In the genomic region with DNA sequence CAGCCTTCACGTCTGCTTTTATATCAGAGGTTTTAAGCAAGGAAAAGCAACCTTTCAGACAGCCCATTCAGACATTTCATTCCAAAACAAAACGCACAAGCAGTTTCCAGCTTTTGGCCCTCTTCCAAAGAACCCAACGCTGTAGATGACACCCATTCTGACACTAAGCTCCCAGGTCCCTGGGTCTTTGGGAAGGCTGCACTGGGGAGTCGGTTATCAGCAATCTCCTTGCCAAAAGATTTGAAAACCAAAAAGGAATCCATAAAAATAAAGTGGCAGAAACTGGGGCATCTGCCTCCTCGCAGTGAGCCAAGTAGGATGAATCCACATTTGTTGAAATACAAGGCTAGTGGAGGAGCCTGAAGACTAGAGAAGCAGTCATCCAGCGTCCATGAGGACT, we compare ENCODE assay signal across 10 mouse cellular contexts. TPM values are rescaled to one million over a fixed set of nuclear protein-coding genes. Genes with fewer than 3 reads are reported as not detected.
DNase-seq lines count a peak whose midpoint lies in the region; ATAC-seq and TF ChIP-seq lines count a peak whose summit lies in the region.
"Had no signal": no experiment of that assay in that cellular context is flagged by ENCODE, and none has a peak within 500 bp of the region (broad histone marks: within the 10 kb centered on the region; RNA-seq: fewer than 3 reads in every experiment).

No protein-coding gene starts in this region.

- H3K27me3 ChIP-seq in cerebellum, adult 2 months (ENCODE audit: control insufficient read depth, insufficient read depth, low read length): no peaks in the 10 kb centered on the region
- H3K27me3 ChIP-seq in kidney, adult 2 months (replicated peaks; ENCODE audit: control insufficient read depth, insufficient read depth, low read length): no peaks in the 10 kb centered on the region
- no peaks in the 10 kb centered on the region for H3K27me3 ChIP-seq in kidney, embryonic 16.5 days (ENCODE audit: insufficient read depth, low read length)
- no peaks in the 10 kb centered on the region for H3K27me3 ChIP-seq in heart, embryonic 13.5 days (replicated peaks)

- no peak overlapping the region for H3K4me2 ChIP-seq in kidney, embryonic 16.5 days (replicated peaks; ENCODE audit: low read depth, low read length)
- H3K4me2 ChIP-seq in heart, embryonic 13.5 days: no peak overlapping the region

- no peaks in the 10 kb centered on the region; the same call in 1 of the 2 replicates for H3K36me3 ChIP-seq in kidney, adult 2 months (ENCODE audit: control insufficient read depth, insufficient read depth, low read length)
- peaks cover 6% of the 10 kb centered on the region for H3K36me3 ChIP-seq in kidney, embryonic 16.5 days (ENCODE audit: insufficient read depth, low read length)
- peaks cover 3% of the 10 kb centered on the region for H3K36me3 ChIP-seq in heart, embryonic 13.5 days

- WGBS in cerebellum, adult 2 months: 19% methylated on average over 6 of the region's 6 CpGs
- 31% methylated on average over 6 of the region's 6 CpGs for WGBS in kidney, adult 2 months
- WGBS in kidney, embryonic 16.5 days: 51% methylated on average over 6 of the region's 6 CpGs
- WGBS in heart, embryonic 13.5 days: 40% methylated on average over 6 of the region's 6 CpGs

- peak; percentile 38 to 47 for DNase-seq in cerebellum, adult 2 months
- DNase-seq in cerebellum, adult 9-11 months: no peak
- no peak for DNase-seq in kidney, adult 2 months
- DNase-seq in MN1 (ENCODE audit: low spot score): peak; percentile 49
- DNase-seq in testis, postnatal 14 days (ENCODE audit: low spot score): no peak
- DNase-seq: gastrocnemius, postnatal 14 days had no signal

- no peak for TF ChIP-seq CTCF in cerebellum, adult 2 months (IDR thresholded peaks at IDR 0.05; ENCODE audit: borderline replicate concordance, insufficient read depth, low read depth, low read length)
- TF ChIP-seq CTCF in kidney, adult 2 months (conservative IDR thresholded peaks at IDR 0.05; ENCODE audit: insufficient read depth, insufficient read length, low read depth, low read length): no peak

- H3K27ac ChIP-seq in cerebellum, adult 2 months (ENCODE audit: insufficient read depth, low read length): peak overlapping the region; percentile 11
- H3K27ac ChIP-seq in kidney, adult 2 months (ENCODE audit: insufficient read depth, low read depth, low read length): peak overlapping the region; percentile 59
- no peak overlapping the region for H3K27ac ChIP-seq in kidney, embryonic 16.5 days (ENCODE audit: low read length)
- peak overlapping the region; percentile 65 for H3K27ac ChIP-seq in heart, embryonic 13.5 days (replicated peaks)

- H3K9ac ChIP-seq in kidney, embryonic 16.5 days (replicated peaks; ENCODE audit: low read length): no peak overlapping the region
- H3K9ac ChIP-seq in heart, embryonic 13.5 days: peak overlapping the region; percentile 40

- TF ChIP-seq POLR2A in cerebellum, adult 2 months (IDR thresholded peaks at IDR 0.05; ENCODE audit: borderline replicate concordance, insufficient read depth, low read length): no peak
- no peak for TF ChIP-seq POLR2A in kidney, adult 2 months (IDR thresholded peaks at IDR 0.05; ENCODE audit: low read depth, low read length)

- peaks cover 14% of the 10 kb centered on the region for H3K4me1 ChIP-seq in cerebellum, adult 2 months (ENCODE audit: control insufficient read depth, insufficient read depth, low read length)
- H3K4me1 ChIP-seq in kidney, adult 2 months (ENCODE audit: control insufficient read depth, insufficient read depth, low read length): peaks cover 27% of the 10 kb centered on the region
- peaks cover 33% of the 10 kb centered on the region for H3K4me1 ChIP-seq in kidney, embryonic 16.5 days (ENCODE audit: insufficient read depth, low read length)
- peaks cover 50% of the 10 kb centered on the region for H3K4me1 ChIP-seq in heart, embryonic 13.5 days

- no peaks in the 10 kb centered on the region for H3K9me3 ChIP-seq in kidney, embryonic 16.5 days (ENCODE audit: low read length)
- H3K9me3 ChIP-seq in heart, embryonic 13.5 days: no peaks in the 10 kb centered on the region

- no peak for ATAC-seq in kidney, embryonic 16.5 days (ENCODE audit: low FRiP score, low TSS enrichment)
- ATAC-seq in heart, embryonic 13.5 days (ENCODE audit: extremely low read depth, insufficient number of reproducible peaks, low FRiP score, low TSS enrichment): no peak
- ATAC-seq in megakaryocyte, adult 5-6 weeks (ENCODE audit: poor library complexity, severe bottlenecking): no peak
- ATAC-seq: inflammation-experienced regulatory T-cells, adult 6 months had no signal

- H3K4me3 ChIP-seq in cerebellum, adult 2 months (replicated peaks; ENCODE audit: insufficient read depth, low read depth, low read length): no peak overlapping the region
- H3K4me3 ChIP-seq in kidney, adult 2 months (ENCODE audit: insufficient read depth, low read depth, low read length): no peak overlapping the region
- H3K4me3 ChIP-seq in kidney, embryonic 16.5 days (ENCODE audit: low read length): no peak overlapping the region
- no peak overlapping the region for H3K4me3 ChIP-seq in heart, embryonic 13.5 days

RNA-seq across cellular contexts. Expression of a gene that starts 41.5 kb away (rescaled TPM):
- 9.6 and 11.4 TPM in 2 replicates for polyA plus RNA-seq in cerebellum, adult 2 months (2012; rRNA removed)
- 33.0 and 36.1 TPM in 2 replicates for polyA plus RNA-seq in kidney, adult 2 months (2012; rRNA removed)
- 18.2 and 22.5 TPM in 2 replicates for polyA plus RNA-seq in kidney, embryonic 16.5 days (2015; fragmentation: Nextera tagmentation; extraction: Ambion mirVana)
- 11.8 and 11.9 TPM in 2 replicates for polyA plus RNA-seq in heart, embryonic 13.5 days (2015; fragmentation: Nextera tagmentation; extraction: Ambion mirVana)
- 9.0 and 10.7 TPM in 2 replicates for total RNA-seq in megakaryocyte, adult 5-6 weeks (2015)
- 15.5 and 17.9 TPM in 2 replicates for total RNA-seq in megakaryocyte, adult 5-6 weeks (2017)

Comparison
In these comparisons a context has a peak if more than half of its experiments do, and no peak if none do; other contexts are left out.
1. DNase-seq: peak in cerebellum, adult 2 months (2 of 2) and MN1 (single experiment); none in cerebellum, adult 9-11 months (single experiment), kidney, adult 2 months (single experiment) and testis, postnatal 14 days (single experiment).